Mouse (Mus musculus) bone marrow macrophage, adult 2 months (primary cell): ENCODE results near the gene B830017H08Rik.

Experiments used
- CTCF ChIP-seq: IDR thresholded peaks from 2 replicates; pipeline ENCODE4 v1.5.1; 2012; ENCODE audit warnings: low read depth, mild to moderate bottlenecking, low read length, moderate library complexity
- POLR2A ChIP-seq: IDR thresholded peaks from 2 replicates; pipeline ENCODE4 v1.6.1; 2012; ENCODE audit warnings: mild to moderate bottlenecking, low read depth, low read length, borderline replicate concordance

DNA sequence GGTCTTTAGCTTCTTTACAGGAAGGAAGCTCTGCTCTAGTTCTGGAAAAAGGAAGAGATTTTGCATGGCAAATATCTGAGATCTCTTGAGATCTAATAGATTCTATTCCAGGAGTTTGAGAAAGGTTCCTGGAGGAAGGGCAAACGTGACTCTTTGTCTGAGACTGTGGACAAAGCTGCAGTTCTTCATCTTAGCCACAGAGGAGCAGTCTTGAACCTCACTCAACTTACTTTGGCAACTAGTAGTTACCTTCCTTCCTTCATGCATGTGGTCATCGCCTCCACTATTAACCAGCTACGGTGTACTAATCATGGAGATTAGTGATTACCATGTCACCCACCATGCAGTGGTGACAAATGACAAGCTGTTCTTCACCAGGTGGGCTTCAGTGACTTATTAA is 47.6 kb upstream of the B830017H08Rik start:
- TF ChIP-seq CTCF (no peak), POLR2A (no peak)
